Mouse (Mus musculus): ENCODE measurements at regions not wholly inside any gene's neighbourhood (a gene's known extent, or its start where the extent isn't known, plus 50 kb on each side); places are given as distances from the start of the nearest gene placed in this dataset.
A peak's percentile ranks its signal among the peaks of the same experiment; 100 is the strongest.

DNA sequence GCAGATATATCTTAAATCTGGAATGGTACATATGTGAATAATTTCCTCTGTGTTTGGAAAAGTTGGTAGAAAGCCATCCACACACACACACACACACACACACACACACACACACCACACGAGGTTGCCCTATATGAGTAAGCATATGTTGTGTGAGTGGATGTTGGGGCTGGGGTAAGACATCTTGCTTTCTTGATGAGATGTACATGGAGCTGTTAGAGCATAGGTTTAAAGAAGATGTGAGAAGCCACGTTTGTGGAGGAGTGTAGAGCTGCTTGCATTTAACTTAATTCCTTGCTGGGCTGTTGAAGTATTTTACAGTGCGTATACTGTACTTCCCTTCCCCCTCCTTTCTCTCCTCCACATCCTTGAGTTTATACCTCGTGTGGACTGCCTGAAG, 147.8 kb downstream of the Vrk1 start:
- Histone ChIP-seq H3K4me3 (ENCODE audit: low read depth, low read length) (no peak overlapping the region), H3K27ac (ENCODE audit: low read depth, low read length) (no peak overlapping the region)
- 76% methylated on average over 4 of the region's 4 CpGs for WGBS

DNA sequence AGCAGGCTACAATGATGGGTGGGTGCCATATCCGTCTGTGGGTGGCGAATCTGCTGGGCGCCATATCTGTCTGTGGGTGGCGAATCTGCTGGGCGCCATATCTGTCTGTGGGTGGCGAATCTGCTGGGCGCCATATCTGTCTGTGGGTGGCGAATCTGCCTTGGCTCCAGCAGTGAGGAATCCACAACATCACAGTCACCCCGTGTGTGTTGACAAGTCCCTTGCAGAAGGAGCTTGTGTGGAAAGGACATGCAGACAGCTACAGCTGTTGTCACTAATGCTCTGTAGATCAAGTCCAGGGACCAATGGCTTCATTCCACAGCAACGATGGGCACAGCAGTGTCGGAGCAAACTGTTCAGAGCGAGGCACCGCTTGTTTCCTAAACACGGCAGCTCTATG, 148.6 kb downstream of the Vrk1 start:
- no peak overlapping the region for H3K27ac ChIP-seq (ENCODE audit: low read depth, low read length)
- H3K4me1 ChIP-seq (ENCODE audit: control insufficient read depth, insufficient read depth, low read length): no peaks in the 10 kb centered on the region
- H3K9me3 ChIP-seq (ENCODE audit: control insufficient read depth, low read length): no peaks in the 10 kb centered on the region
- H3K9ac ChIP-seq (replicated peaks; ENCODE audit: low read depth, low read length): no peak overlapping the region
- H3K4me3 ChIP-seq (ENCODE audit: low read depth, low read length): no peak overlapping the region
- no peaks in the 10 kb centered on the region for H3K36me3 ChIP-seq (ENCODE audit: control insufficient read depth, insufficient read depth, low read length)
- H3K27me3 ChIP-seq (ENCODE audit: control insufficient read depth, insufficient read depth, low read length): no peaks in the 10 kb centered on the region
- no peak overlapping the region for H3K4me2 ChIP-seq (ENCODE audit: low read depth, low read length)
- ATAC-seq (ENCODE audit: low read depth): no peak
- WGBS: 96% methylated on average over 14 of the region's 14 CpGs

More for the DNA sequence above, 147.8 kb downstream of the Vrk1 start:
- no peak overlapping the region for H3K9ac ChIP-seq (replicated peaks; ENCODE audit: low read depth, low read length)
- H3K4me1 ChIP-seq (ENCODE audit: control insufficient read depth, insufficient read depth, low read length): no peaks in the 10 kb centered on the region
- no peak overlapping the region for H3K4me2 ChIP-seq (ENCODE audit: low read depth, low read length)
- ATAC-seq (ENCODE audit: low read depth): no peak
- H3K27me3 ChIP-seq (ENCODE audit: control insufficient read depth, insufficient read depth, low read length): no peaks in the 10 kb centered on the region
- H3K36me3 ChIP-seq (ENCODE audit: control insufficient read depth, insufficient read depth, low read length): no peaks in the 10 kb centered on the region
- H3K9me3 ChIP-seq (ENCODE audit: control insufficient read depth, low read length): no peaks in the 10 kb centered on the region

DNA sequence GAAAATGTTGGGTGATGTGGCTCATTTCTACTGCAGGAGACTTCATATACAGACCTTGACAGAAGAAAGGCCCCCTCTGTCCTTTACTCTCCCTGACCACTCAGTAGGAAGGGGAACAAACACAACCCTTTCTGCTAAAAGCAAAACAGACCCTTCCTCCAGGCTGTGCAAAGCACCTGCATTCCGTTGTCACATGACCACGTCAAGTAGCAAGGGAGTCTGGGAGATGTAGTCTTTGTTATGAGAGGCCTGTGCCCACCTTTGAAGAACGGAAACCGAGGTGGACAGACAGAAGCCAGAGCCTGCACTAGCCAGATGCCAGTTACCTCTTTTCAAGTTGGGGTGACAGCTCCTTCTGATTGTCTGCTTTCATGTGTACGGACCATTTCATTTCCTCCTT, 161.3 kb downstream of the Vrk1 start:
- no peaks in the 10 kb centered on the region for H3K9me3 ChIP-seq (ENCODE audit: control insufficient read depth, low read length)
- H3K27me3 ChIP-seq (ENCODE audit: control insufficient read depth, insufficient read depth, low read length): no peaks in the 10 kb centered on the region
- H3K36me3 ChIP-seq (ENCODE audit: control insufficient read depth, insufficient read depth, low read length): no peaks in the 10 kb centered on the region
- 65% methylated on average over 5 of the region's 5 CpGs for WGBS
- no peak overlapping the region for H3K4me3 ChIP-seq (ENCODE audit: low read depth, low read length)
- H3K27ac ChIP-seq (ENCODE audit: low read depth, low read length): no peak overlapping the region
- no peak overlapping the region for H3K9ac ChIP-seq (replicated peaks; ENCODE audit: low read depth, low read length)
- peaks cover 11% of the 10 kb centered on the region for H3K4me1 ChIP-seq (ENCODE audit: control insufficient read depth, insufficient read depth, low read length)
- no peak for ATAC-seq (ENCODE audit: low read depth)
- no peak overlapping the region for H3K4me2 ChIP-seq (ENCODE audit: low read depth, low read length)

DNA sequence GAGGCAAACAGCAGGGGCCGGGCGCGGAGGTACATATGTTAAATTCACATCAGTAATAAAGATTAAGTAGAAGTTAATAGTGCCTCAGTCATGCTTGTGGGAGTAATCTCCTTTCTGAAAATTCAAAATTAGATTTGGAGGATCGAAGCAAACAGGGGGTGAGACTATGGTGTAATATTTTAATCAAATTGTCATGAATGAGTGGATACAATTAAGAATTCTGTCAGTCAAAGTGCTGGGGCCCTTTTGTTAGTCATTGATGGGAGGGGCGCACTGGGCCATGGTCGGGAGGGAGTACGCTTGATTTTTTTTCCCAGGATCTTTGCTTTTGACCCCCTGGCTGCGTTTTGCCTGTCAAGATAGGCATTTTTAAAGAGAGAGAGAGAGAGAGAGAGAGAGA, 163.2 kb downstream of the Vrk1 start:
- 17% methylated on average over 8 of the region's 8 CpGs for WGBS
- H3K9me3 ChIP-seq (ENCODE audit: control insufficient read depth, low read length): no peaks in the 10 kb centered on the region
- peaks cover 11% of the 10 kb centered on the region for H3K4me1 ChIP-seq (ENCODE audit: control insufficient read depth, insufficient read depth, low read length)
- H3K27me3 ChIP-seq (ENCODE audit: control insufficient read depth, insufficient read depth, low read length): no peaks in the 10 kb centered on the region
- H3K36me3 ChIP-seq (ENCODE audit: control insufficient read depth, insufficient read depth, low read length): no peaks in the 10 kb centered on the region
- H3K9ac ChIP-seq (replicated peaks; ENCODE audit: low read depth, low read length): no peak overlapping the region
- H3K27ac ChIP-seq (ENCODE audit: low read depth, low read length): no peak overlapping the region
- 0 out of 2 replicates have a peak overlapping the region, but pooled peaks have one; percentile 78 for H3K4me2 ChIP-seq (ENCODE audit: low read depth, low read length)
- H3K4me3 ChIP-seq (ENCODE audit: low read depth, low read length): no peak overlapping the region
- ATAC-seq (ENCODE audit: low read depth): no peak

DNA sequence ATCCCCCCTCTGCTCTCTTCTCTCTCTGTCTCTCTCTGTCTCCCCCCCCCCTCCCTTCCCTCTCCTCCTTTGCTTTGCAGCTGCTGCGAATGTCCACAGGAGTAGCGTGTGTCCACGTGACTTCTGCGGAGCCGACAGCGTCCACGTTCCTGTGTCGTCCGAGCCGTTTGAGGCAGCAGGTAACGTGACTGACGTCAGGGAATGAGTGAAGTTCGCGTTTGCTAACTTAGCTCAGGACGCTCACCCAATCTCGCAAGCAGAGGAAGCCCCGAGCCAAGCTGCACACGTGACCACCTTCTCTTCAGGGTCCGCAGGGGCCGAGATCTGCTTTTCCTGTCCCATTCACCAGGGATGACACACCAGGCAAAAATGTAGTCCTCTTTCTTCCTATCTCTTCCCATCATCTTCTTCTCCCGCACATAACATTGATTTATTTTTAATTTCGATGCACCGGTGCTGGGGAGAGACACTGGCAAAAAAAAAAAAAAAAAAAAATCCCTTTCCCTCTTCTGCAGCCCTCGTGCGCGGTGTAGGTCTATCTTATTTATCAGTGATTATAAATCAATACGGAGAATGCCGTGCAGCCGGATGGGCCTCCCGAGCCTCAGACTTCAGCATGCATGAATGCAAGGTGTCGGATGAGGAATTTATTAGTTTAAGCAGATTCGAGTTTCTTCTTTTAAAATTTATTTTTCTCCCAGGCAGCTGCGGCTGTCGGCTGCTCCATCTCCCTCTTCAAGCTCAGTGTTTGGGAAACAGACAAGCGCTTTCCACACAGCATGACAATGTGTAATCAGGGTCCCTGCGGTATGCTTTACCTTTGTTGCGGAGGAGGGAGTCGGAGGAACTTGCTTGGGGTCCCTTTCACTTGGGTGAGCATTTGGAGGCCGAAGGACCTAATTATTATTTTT, 164.3 kb downstream of the Vrk1 start:
- under 1% methylated on average over 39 of the region's 39 CpGs for WGBS

DNA sequence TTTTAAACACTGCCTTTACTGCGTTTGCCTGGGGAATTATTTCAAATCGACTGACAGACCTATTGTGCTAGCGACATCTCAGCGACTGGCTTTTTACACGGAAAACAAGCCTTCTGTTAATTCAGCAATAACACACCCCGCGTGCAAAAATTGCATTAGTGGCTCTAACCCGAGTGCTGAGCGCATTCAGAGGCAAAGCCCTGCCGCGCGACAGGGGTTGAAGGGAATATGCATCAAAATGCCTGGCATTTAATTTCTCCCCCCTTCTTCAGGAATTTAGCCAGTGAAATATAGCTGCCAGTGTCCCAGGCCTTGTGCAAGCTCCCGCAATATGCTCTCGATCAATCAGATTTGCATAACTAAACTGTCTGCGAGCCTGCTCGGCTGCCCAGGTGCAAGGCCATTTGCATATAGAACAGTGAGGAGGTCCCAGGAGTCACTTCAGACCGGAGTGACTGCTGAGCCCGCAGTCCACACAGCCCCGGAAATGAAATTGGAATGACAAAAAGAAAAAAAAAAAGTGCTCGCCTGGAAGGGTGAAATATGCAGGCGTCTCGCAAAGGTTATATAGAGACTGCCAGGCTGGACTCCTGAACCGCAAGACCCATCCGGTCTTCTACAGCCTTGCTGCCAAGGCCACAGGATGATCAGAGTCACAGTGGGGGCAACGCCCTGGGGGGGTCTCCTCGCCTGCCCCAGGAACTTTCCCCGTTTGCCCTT, 165.1 kb downstream of the Vrk1 start:
- Histone ChIP-seq H3K4me3 (ENCODE audit: low read depth, low read length) (peak overlapping the region; percentile 26), H3K27ac (ENCODE audit: low read depth, low read length) (peak overlapping the region; percentile 85), H3K4me1 (ENCODE audit: control insufficient read depth, insufficient read depth, low read length) (peaks cover 11% of the 10 kb centered on the region), H3K9me3 (ENCODE audit: control insufficient read depth, low read length) (no peaks in the 10 kb centered on the region), H3K4me2 (ENCODE audit: low read depth, low read length) (peak overlapping the region; percentile 78), H3K27me3 (ENCODE audit: control insufficient read depth, insufficient read depth, low read length) (no peaks in the 10 kb centered on the region), H3K9ac (replicated peaks; ENCODE audit: low read depth, low read length) (peak overlapping the region; percentile 5), H3K36me3 (ENCODE audit: control insufficient read depth, insufficient read depth, low read length) (no peaks in the 10 kb centered on the region)
- 1% methylated on average over 27 of the region's 27 CpGs for WGBS
- ATAC-seq (ENCODE audit: low read depth): peak; percentile 54

More for the DNA sequence above, 164.3 kb downstream of the Vrk1 start:
- Histone ChIP-seq H3K36me3 (ENCODE audit: control insufficient read depth, insufficient read depth, low read length) (no peaks in the 10 kb centered on the region), H3K9me3 (ENCODE audit: control insufficient read depth, low read length) (no peaks in the 10 kb centered on the region), H3K4me3 (ENCODE audit: low read depth, low read length) (peak overlapping the region; percentile 26), H3K4me1 (ENCODE audit: control insufficient read depth, insufficient read depth, low read length) (peaks cover 11% of the 10 kb centered on the region), H3K9ac (replicated peaks; ENCODE audit: low read depth, low read length) (peak overlapping the region; percentile 5; the same call in 1 of the 2 replicates), H3K4me2 (ENCODE audit: low read depth, low read length) (peak overlapping the region; percentile 78), H3K27me3 (ENCODE audit: control insufficient read depth, insufficient read depth, low read length) (no peaks in the 10 kb centered on the region), H3K27ac (ENCODE audit: low read depth, low read length) (peak overlapping the region; percentile 85)
- ATAC-seq (ENCODE audit: low read depth): peak; percentile 53; the same call in 1 of the 2 replicates

DNA sequence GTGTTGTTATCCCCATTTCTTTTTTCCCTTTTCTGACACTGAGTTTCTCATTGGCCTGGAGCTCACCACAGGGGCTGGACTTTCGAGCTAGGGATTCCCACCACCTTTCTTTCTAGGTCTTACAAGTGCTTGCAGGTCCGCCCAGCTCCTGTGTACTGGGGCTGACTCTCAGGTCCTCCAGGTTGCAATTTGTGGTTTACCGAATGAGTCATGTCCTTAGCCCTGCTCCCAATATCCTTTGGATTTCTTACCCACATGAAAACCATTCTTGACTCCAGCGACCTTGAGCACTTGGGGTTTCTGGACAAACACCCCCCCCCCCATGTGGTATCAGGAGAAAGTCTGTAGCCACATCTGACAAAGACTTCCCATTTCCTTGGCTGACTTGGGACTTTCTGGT, 167.3 kb downstream of the Vrk1 start:
- H3K4me2 ChIP-seq (ENCODE audit: low read depth, low read length): no peak overlapping the region
- 69% methylated on average over 4 of the region's 4 CpGs for WGBS
- no peak overlapping the region for H3K9ac ChIP-seq (replicated peaks; ENCODE audit: low read depth, low read length)
- H3K4me1 ChIP-seq (ENCODE audit: control insufficient read depth, insufficient read depth, low read length): peaks cover 11% of the 10 kb centered on the region
- H3K4me3 ChIP-seq (ENCODE audit: low read depth, low read length): no peak overlapping the region
- H3K27me3 ChIP-seq (ENCODE audit: control insufficient read depth, insufficient read depth, low read length): no peaks in the 10 kb centered on the region
- no peak for ATAC-seq (ENCODE audit: low read depth)
- no peak overlapping the region for H3K27ac ChIP-seq (ENCODE audit: low read depth, low read length)
- H3K36me3 ChIP-seq (ENCODE audit: control insufficient read depth, insufficient read depth, low read length): no peaks in the 10 kb centered on the region
- no peaks in the 10 kb centered on the region for H3K9me3 ChIP-seq (ENCODE audit: control insufficient read depth, low read length)

DNA sequence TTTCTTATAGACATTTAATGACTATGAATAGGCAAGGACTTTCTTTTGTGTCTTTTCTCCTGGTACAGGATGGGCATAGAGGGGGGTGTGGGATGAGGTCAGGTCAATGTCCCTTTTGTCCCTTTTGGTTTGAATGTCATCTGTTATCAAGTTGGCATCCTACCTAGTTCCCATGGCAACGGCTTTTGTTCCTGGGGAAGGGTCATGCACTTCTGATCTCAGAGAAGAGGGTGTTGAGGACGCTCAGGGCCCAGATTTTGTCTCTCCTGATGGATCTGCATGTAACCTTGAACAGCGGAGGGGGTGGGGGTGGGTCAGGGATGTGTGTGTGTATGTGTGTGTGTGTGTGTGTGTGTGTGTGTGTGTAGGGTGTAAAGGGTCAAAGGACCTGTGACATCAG, 167.8 kb downstream of the Vrk1 start:
- no peak overlapping the region for H3K27ac ChIP-seq (ENCODE audit: low read depth, low read length)
- no peaks in the 10 kb centered on the region for H3K27me3 ChIP-seq (ENCODE audit: control insufficient read depth, insufficient read depth, low read length)
- no peak overlapping the region for H3K9ac ChIP-seq (replicated peaks; ENCODE audit: low read depth, low read length)
- peaks cover 10% of the 10 kb centered on the region for H3K4me1 ChIP-seq (ENCODE audit: control insufficient read depth, insufficient read depth, low read length)
- H3K4me3 ChIP-seq (ENCODE audit: low read depth, low read length): no peak overlapping the region
- ATAC-seq (ENCODE audit: low read depth): no peak
- 43% methylated on average over 3 of the region's 3 CpGs for WGBS
- no peaks in the 10 kb centered on the region for H3K9me3 ChIP-seq (ENCODE audit: control insufficient read depth, low read length)
- no peak overlapping the region for H3K4me2 ChIP-seq (ENCODE audit: low read depth, low read length)
- H3K36me3 ChIP-seq (ENCODE audit: control insufficient read depth, insufficient read depth, low read length): no peaks in the 10 kb centered on the region

DNA sequence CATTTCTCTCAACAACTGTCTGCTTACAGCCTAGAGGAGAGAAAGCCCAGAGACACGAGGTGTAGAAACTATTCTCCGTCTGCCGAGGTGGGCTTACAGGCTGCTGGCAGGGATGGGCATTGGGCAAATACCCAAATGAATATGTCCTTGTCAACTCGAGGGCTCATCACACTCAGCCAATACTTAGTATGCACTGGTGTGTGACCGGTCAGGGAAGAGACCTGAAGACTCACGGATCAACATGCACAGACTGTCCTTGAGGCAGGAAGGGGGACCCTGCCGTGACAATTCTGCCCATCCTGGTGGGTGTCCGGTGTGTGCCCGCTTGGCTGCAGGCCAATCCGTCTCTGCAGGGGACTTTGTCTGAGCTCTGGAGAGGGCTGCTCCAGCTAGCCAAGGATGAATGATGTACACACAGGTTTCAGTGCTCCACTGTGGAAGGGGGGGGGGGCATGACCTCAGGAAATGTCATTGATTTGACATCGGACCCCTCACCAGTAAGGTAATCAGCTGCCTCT, 168.7 kb downstream of the Vrk1 start:
- no peak for ATAC-seq (ENCODE audit: low read depth)
- no peak overlapping the region for H3K4me3 ChIP-seq (ENCODE audit: low read depth, low read length)
- no peaks in the 10 kb centered on the region for H3K27me3 ChIP-seq (ENCODE audit: control insufficient read depth, insufficient read depth, low read length)
- 55% methylated on average over 11 of the region's 11 CpGs for WGBS
- no peak overlapping the region for H3K9ac ChIP-seq (replicated peaks; ENCODE audit: low read depth, low read length)
- no peak overlapping the region for H3K4me2 ChIP-seq (ENCODE audit: low read depth, low read length)
- H3K9me3 ChIP-seq (ENCODE audit: control insufficient read depth, low read length): no peaks in the 10 kb centered on the region
- H3K27ac ChIP-seq (ENCODE audit: low read depth, low read length): no peak overlapping the region
- H3K4me1 ChIP-seq (ENCODE audit: control insufficient read depth, insufficient read depth, low read length): peaks cover 9% of the 10 kb centered on the region
- H3K36me3 ChIP-seq (ENCODE audit: control insufficient read depth, insufficient read depth, low read length): no peaks in the 10 kb centered on the region

Data from neural tube, embryonic 14.5 days (tissue).